Mouse (Mus musculus) CD4-positive naive resting alpha-beta T cell, adult 57 days (primary cell): Measurements from ENCODE around the gene Foxo1. TPM values are rescaled to one million over a fixed set of nuclear protein-coding genes. Genes with fewer than 3 reads are reported as not detected.

ENCODE experiments used
- total RNA-seq: library from RNA; stranded (reverse); gene quantifications from one replicate; pipeline ENCODE4 v1.2.4, GENCODE M21; 2023

Gene Foxo1
- total RNA-seq = 155 TPM

DNA sequence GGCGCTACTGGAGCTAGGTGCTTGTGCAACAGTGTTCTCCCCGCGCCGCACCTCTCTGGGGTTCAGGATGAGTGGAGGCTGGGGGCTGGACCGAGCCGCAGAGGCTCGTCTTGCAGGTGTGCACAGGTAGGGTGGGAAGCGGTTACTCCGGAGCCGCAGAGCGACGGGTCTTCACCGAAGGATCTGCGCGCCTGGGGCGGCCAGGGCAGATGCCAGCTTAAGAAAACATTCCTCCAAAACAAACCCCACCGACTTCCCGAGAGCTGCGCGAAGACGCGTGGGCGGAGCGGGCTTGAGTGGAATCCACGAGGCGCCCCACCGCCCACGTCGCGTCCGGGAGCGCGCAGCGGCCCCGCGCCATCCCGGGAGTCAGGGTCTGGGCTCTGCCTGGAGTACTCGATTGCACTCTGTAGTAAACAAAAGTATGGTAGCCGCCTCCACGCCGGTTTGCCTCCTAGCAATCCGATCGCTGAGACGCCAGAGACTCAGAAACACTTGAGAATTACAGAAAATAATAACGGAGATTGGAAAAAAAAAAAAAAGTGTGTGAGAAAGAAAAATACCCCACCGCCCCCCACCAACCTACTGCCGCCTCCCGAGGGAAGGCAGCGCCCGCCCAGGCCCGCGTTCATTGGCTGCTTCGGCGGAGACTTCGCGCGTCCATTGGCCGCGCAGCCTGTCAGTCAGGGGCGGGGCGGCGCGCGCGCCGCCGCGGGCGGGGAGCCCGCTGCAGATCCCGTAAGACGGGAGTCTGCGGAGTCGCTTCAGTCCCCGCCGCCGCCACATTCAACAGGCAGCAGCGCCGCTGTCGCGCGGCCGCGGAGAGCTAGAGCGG, at the start of gene Foxo1:
Foxo1 (plus strand) TSS at position 685 of the 835 bp plus-strand sequence.

Other genes starting within 250 kb of the Foxo1 start
- gene Maml3, start 163.3 kb upstream of the Foxo1 start, total RNA-seq = 8.1 TPM